Mouse (Mus musculus) intestine, postnatal 0 days (tissue): ENCODE results near the gene Pou6f1. TPM values are rescaled to one million over a fixed set of nuclear protein-coding genes. Genes with fewer than 3 reads are reported as not detected.
A peak's percentile ranks its signal among the peaks of the same experiment; 100 is the strongest.

Source experiments
- ATAC-seq: fragments of 200-750 bp; cut with Nextera tagmentation; 2 replicates; pipeline ENCODE4 v1.8.0; 2017; ENCODE audit warnings: mild to moderate bottlenecking, moderate TSS enrichment, moderate library complexity
- H3K27ac ChIP-seq: fragments of 300-500 bp; sonication (generic); 2 replicates; pipeline ENCODE4 v1.5.1; 2014; ENCODE audit warnings: mild to moderate bottlenecking, low read depth, low read length, moderate library complexity
- H3K27me3 ChIP-seq: fragments of 300-500 bp; sonication (generic); replicated peaks from 2 replicates; pipeline ENCODE4 v1.6.1; 2014; ENCODE audit warnings: low read length, mixed read lengths; ENCODE audit not compliant: control insufficient read depth, insufficient read depth
- H3K36me3 ChIP-seq: fragments of 300-500 bp; sonication (generic); 2 replicates; pipeline ENCODE4 v1.6.1; 2014; ENCODE audit warnings: mild to moderate bottlenecking, moderate library complexity; ENCODE audit not compliant: control insufficient read depth, insufficient read depth
- H3K4me1 ChIP-seq: fragments of 300-500 bp; sonication (generic); replicated peaks from 2 replicates; pipeline ENCODE4 v1.6.1; 2014; ENCODE audit warnings: antibody characterized with exemption, low read length, mixed read lengths; ENCODE audit not compliant: control insufficient read depth, insufficient read depth
- H3K4me2 ChIP-seq: fragments of 300-500 bp; sonication (generic); replicated peaks from 2 replicates; pipeline ENCODE4 v1.6.1; 2014; ENCODE audit warnings: low read depth, mild to moderate bottlenecking, moderate library complexity
- H3K4me3 ChIP-seq: fragments of 300-500 bp; sonication (generic); 2 replicates; pipeline ENCODE4 v1.5.1; 2014; ENCODE audit warnings: low read depth, low read length
- H3K9ac ChIP-seq: fragments of 300-500 bp; sonication (generic); 2 replicates; pipeline ENCODE4 v1.6.1; 2014; ENCODE audit warnings: mild to moderate bottlenecking, low read depth, low read length
- H3K9me3 ChIP-seq: fragments of 300-500 bp; sonication (generic); 2 replicates; pipeline ENCODE4 v1.6.1; 2016; ENCODE audit warnings: mixed run types; ENCODE audit not compliant: control insufficient read depth
- CTCF ChIP-seq: sonication (generic); IDR thresholded peaks from 2 replicates; pipeline ENCODE4 v1.5.1; 2016; ENCODE audit warnings: low read depth, mild to moderate bottlenecking, control low read depth, antibody characterized with exemption, moderate library complexity
- WGBS: fragments of 180-500 bp; shearing (Covaris S2); extraction: QIAGEN DNeasy Blood & Tissue Kit; methylation state at CpG from one replicate; pipeline ENCODE4 v1.1.7; 2014; 5-methylcytosine and 5-hydroxymethylcytosine counted together
- polyA plus RNA-seq: library from polyadenylated mRNA; unstranded; fragments of >200 nt; fragmentation: Nextera tagmentation; extraction: Ambion mirVana; gene quantifications from 2 replicates; pipeline ENCODE4 v1.2.1, GENCODE M21; 2015

Gene Pou6f1
- 3.0 and 4.3 TPM in 2 replicates for polyA plus RNA-seq

DNA sequence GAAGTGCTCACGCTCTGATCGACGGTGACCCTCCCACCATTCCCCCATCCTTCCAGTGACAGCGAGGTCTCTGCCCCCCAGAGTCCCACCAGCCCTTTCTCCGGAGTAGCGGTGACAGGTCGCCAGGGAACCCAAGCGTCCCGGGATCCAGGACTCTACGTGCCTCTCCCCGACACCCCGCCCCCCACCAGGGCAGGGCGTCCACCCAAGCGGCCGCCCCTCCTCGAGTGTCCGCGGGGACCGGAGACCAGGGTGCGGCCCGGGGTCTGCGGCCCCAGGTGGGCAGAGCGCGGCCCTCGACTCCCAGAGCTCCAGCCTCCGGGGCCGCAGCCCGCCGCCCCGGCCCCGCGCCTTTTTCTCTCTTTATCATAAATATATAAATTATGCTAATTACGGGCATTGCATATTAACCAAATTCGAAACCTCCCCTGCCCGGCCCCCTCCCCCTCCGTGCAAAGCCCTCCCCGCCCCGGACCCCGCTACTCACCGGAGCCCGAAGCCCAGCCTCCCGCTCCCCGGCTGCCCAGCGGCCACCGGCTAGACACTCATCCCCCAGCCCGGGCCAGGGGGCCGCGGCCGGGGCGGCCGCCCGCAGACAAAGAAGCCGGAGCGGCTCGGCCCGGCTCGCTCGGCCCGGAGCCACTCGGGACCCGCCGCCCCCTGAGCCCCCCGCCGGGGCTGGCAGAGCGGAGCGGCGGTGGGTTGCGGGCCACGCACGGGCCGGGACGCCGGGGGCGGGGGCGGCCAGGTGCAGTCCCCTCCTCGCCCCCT, at the start of gene Pou6f1:
Gene Pou6f1, minus strand, starts transcription at position 709 of the 771 bp plus-strand sequence.
- under 1% methylated on average over 71 of the region's 76 CpGs for WGBS
- peak; percentile 38 for ATAC-seq
- Histone ChIP-seq H3K4me1 (no peaks in the 10 kb centered on the region), H3K4me2 (peak within 1 kb of the TSS; percentile 100), H3K27me3 (peaks cover 9% of the 10 kb centered on the region; the same call in 1 of the 2 replicates), H3K9ac (peak within 1 kb of the TSS; percentile 88), H3K36me3 (no peaks in the 10 kb centered on the region), H3K9me3 (no peaks in the 10 kb centered on the region), H3K4me3 (peak within 1 kb of the TSS; percentile 90), H3K27ac (peak within 1 kb of the TSS; percentile 60)
- TF ChIP-seq CTCF = no peak

DNA sequence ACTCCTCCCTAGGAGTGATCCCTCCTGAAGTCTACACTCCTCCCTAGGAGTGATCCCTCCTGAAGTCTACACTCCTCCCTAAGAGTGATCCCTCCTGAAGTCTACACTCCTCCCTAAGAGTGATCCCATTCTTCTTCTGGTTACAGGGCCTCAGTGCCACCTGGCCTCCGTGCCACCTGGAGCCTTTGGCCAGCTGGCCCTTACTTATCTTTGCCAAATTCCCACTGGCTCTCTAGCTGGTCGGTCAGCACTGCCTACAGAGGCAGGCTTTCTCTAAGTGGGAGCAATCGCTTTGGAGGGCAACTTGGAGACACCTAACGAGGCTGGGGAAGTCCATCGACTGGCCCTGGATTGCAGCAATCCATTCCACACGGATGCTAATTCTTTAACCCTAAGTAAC, 46.4 kb upstream of the Pou6f1 start:
- no peak overlapping the region for H3K4me3 ChIP-seq
- 75% methylated on average over 6 of the region's 6 CpGs for WGBS
- H3K27ac ChIP-seq = no peak overlapping the region
- no peak overlapping the region for H3K9ac ChIP-seq
- H3K9me3 ChIP-seq = no peaks in the 10 kb centered on the region
- no peaks in the 10 kb centered on the region; the same call in 1 of the 2 replicates for H3K36me3 ChIP-seq
- no peak for ATAC-seq
- no peak for TF ChIP-seq CTCF
- H3K4me2 ChIP-seq = no peak overlapping the region
- H3K4me1 ChIP-seq = no peaks in the 10 kb centered on the region
- H3K27me3 ChIP-seq = no peaks in the 10 kb centered on the region

DNA sequence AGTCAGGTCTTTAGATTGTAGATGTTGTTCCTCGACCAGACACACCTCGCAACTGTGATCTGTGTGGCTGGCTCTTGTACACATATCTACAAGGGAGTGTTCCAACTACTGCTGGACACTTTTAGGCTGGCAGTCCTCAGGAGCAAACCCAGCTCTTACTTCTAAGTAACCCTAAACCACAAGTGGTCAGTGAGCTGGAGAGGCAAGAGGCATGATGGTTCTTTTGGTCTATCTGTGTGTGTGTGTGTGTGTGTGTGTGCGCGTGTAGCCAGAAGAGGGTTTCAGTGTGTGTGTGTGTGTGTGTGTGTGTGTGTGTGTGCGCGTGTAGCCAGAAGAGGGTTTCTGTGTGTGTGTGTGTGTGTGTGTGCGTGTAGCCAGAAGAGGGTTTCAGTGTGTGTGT, 42.7 kb upstream of the Pou6f1 start:
- no peak for TF ChIP-seq CTCF
- ATAC-seq = no peak
- H3K9ac ChIP-seq = no peak overlapping the region
- WGBS = 90% methylated on average over 7 of the region's 7 CpGs
- H3K9me3 ChIP-seq = no peaks in the 10 kb centered on the region
- H3K27ac ChIP-seq = no peak overlapping the region
- no peak overlapping the region for H3K4me2 ChIP-seq
- no peak overlapping the region for H3K4me3 ChIP-seq
- H3K27me3 ChIP-seq = no peaks in the 10 kb centered on the region
- H3K4me1 ChIP-seq = 0 out of 2 replicates have a peak, but pooled peaks cover 3% of the 10 kb centered on the region
- H3K36me3 ChIP-seq = no peaks in the 10 kb centered on the region; the same call in 1 of the 2 replicates

DNA sequence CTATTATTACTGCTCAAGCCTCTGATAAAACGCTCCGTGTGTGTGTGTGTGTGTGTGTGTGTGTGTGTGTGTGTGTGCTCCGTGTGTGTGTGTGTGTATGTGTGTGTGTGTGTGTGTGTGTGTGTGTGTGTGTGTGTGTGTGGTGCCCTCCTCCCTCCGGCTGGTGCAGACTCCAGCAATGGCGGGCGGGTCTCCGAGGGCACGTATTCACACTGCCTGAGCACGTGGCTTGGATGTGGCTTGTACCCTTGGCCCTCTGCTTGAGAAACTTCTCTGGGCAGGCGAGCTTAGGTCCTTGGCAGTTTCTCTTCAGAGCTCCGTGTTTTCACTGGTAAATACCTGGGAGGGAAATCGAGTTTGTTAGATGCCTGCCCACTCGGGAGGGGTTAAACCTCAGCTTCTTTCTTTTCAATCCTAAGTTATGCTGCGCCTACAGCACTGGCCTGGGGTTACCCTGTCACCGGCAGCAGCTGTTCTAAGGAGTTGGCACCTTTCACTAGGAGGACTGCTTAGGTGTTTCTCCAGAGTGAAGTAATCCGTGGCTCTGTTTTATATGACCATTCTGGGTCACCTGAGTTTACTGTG, 41.5 kb upstream of the Pou6f1 start:
- Histone ChIP-seq H3K27ac (no peak overlapping the region), H3K4me3 (no peak overlapping the region), H3K27me3 (peaks cover 3% of the 10 kb centered on the region; the same call in 1 of the 2 replicates), H3K4me2 (no peak overlapping the region), H3K9ac (no peak overlapping the region), H3K9me3 (no peaks in the 10 kb centered on the region), H3K36me3 (no peaks in the 10 kb centered on the region; the same call in 1 of the 2 replicates), H3K4me1 (0 out of 2 replicates have a peak, but pooled peaks cover 3% of the 10 kb centered on the region)
- ATAC-seq = no peak
- no peak for TF ChIP-seq CTCF
- WGBS = 52% methylated on average over 16 of the region's 16 CpGs

DNA sequence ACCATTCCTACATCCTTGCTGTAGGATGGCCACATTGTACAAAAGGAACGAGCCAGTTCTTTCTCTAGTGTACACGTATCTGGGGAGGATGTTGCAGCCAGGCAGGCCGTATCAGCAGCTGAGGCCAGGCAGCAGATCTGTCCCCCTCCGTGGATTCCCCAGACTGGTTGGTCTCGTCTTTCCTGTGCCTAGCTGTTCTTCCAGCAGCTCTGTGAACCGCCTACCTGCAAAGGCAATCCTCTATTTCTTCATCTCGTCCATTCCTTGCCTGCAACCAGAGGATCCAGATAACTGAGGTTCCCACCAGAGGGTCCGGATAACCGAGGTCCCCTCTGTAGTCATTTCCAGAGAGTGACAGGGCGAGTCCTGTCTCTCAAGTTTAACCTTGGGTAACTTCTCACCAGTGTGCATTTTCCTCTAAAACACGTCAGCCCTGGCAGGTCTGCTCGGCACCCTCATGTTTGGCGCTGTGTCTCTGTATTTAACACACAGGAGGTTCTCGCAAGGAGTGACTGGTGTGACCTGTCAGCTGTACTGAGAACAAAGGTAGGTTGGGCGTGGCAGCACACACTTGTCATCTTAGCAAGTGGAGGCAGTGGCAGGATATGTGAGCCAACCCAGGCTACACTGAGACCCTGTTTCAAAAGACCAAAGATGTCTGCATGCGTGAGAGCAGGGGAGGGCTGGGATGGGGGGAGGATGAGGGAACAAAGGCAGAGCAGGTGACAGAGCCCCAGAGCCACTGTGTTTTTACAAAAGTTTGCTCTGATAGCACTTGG, 40.4 kb upstream of the Pou6f1 start:
- H3K4me3 ChIP-seq = no peak overlapping the region
- H3K9me3 ChIP-seq = no peaks in the 10 kb centered on the region
- no peaks in the 10 kb centered on the region for H3K36me3 ChIP-seq
- H3K4me1 ChIP-seq = 0 out of 2 replicates have a peak, but pooled peaks cover 3% of the 10 kb centered on the region
- peak overlapping the region; percentile 5; the same call in 1 of the 2 replicates for H3K27ac ChIP-seq
- 0 out of 2 replicates have a peak overlapping the region, but pooled peaks have one; percentile 13 for H3K4me2 ChIP-seq
- no peak for TF ChIP-seq CTCF
- peak; percentile 20; the same call in 1 of the 2 replicates for ATAC-seq
- peaks cover 6% of the 10 kb centered on the region; the same call in 1 of the 2 replicates for H3K27me3 ChIP-seq
- 49% methylated on average over 16 of the region's 16 CpGs for WGBS
- H3K9ac ChIP-seq = no peak overlapping the region
